Mouse (Mus musculus) R1 (cell line): Measurements from ENCODE around the gene Ppara.

ENCODE experiments used
- DNase-seq: peaks from one replicate; pipeline ENCODE4 v3.0.0-alpha.2; 2018; ENCODE audit warnings: low read depth, low spot score

The Ppara gene

DNA sequence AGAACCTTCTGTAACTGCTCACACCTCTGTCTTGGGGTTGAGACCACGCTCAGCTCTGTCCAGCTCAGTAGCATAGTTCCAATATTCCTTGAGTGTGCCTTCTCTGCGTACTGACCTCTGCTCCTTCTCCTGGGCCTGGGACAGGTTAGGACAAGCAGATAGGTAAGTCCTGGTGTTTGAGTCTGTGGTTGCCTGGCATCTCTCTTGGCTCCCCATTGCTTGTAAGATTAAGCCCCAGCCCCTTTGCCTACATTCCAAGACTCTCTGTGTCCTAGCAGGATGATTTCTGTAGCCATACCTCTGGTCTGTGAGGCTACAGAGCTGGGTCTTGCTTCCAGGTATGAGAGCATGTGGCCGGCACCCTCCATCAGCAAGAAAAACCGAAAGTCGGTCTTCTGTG lies 6.6 kb upstream of the Ppara start:
- DNase-seq, result no peak

- no peak for DNase-seq
Measured at GRCm38 (mm10) chr15:85729256-85729655, 5.5 kb upstream of the Ppara start.

- no peak for DNase-seq
Measured at GRCm38 (mm10) chr15:85730027-85730426, 4.8 kb upstream of the Ppara start.

DNA sequence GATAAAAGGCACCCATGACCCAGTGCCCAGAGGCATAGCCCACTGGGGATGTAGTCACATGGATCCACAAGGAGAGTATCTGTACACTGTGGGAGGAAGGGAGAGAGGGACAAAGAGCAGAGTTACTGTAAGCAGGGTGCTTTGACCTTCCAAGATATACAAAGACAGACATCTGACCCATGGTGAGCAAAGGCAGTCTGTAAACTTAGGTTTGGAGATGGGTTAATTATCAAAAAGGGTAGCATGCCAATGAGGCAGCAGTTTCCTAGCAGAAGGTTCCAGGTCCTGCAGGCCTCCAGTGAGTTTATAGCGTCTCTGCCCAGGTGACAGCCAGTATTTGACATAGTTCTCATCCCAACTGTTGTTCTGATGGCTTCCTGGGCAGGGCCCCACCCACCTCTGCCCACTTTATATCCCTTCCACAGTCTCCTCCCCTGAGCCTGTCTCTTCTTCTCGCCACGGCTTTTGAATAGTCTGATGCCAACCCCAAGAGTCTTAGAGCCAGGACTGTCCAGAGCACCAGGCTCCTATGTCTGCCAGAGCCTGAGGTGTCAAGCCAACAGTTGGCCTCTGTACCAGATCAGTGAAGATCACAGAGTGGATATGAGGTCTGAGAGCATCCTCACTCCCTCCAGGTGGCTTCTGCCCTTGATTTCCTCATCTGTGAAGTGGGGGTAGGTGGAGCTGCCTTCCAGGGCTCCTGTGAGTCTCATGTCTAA lies 2.7 kb upstream of the Ppara start:
- DNase-seq, result no peak

DNA sequence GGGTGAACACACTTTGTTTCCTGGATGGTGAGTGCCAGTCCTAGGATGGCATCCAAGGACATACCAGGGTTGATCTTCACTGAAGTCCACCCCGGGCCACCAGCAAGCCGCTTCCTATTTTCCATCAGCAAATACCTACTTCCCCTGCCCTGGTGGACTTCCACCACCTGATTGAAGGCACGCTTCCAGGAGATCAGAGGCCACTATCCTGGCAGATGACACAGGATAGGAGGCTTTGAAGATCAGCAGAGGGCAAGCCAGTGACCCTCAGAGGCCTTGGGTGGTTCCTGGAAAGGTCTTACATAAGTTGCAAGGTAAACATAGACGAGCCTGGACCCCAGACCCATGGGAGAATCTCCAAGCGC lies 2.2 kb upstream of the Ppara start:
- no peak for DNase-seq

GRCm38 (mm10) chr15:85733686-85734085 lies 1.1 kb upstream of the Ppara start:
- no peak for DNase-seq

- no peak for DNase-seq
Measured at GRCm38 (mm10) chr15:85734148-85734547, 635 bp upstream of the Ppara start.

DNA sequence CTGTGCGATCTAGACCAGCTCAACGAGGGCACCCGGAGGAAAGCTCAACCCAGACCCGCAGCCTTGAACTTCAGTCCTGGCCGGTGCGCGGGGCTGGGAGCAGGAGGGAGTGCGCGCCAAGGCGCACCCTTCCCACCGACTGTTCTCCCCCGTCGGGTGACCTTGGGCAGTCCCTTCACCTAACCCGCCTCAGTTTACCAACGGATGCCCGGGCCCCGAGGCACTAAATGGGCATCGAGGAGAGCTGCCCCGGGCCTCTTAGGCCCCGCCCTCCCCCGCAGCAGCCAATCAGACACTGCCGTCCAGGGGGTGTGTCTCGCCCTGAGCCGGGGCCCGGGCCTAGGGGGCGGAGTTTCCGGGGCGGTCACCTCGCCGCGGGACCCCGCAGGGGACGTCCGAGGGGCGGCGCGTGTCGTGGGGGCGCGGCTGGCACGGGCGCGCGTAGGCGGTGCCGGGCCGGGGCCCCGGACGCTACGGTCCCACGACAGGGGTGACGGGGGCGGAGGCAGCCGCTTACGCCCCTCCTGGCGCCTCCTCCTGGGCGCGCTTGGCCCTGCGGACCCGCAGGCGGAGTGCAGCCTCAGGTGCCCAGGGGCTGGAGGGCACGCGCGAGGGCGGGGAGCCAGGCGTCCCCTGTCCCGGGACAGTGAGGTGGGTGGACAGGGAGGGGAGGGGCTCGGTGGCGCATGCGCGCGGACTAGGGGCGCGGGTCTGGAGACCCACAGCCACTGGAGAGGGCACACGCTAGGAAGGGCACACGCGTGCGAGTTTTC lies 466 bp downstream of the Ppara start:
- DNase-seq, result peak; percentile 85

- no peak for DNase-seq
Measured at GRCm38 (mm10) chr15:85735836-85736190, 1.0 kb downstream of the Ppara start.

DNA sequence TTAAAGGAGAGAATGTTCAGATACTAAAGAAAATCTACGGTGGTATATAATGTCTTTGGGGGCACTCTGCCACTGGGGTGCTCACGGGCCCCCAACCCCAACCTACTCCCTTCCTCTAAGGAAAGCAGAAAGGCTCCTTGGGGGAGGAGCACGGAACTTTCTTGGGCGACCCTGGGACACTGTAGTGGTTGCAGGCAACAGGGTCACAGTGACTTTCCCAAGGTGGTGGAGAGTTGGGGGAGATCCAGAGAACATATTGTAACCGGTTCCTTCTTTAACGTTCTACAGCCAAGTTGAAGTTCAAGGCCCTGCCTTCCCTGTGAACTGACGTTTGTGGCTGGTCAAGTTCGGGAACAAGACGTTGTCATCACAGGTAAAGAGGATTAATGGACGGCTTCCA lies 1.7 kb downstream of the Ppara start:
- no peak for DNase-seq

GRCm38 (mm10) chr15:85738416-85738815 lies 3.6 kb downstream of the Ppara start:
- DNase-seq, result no peak

DNA sequence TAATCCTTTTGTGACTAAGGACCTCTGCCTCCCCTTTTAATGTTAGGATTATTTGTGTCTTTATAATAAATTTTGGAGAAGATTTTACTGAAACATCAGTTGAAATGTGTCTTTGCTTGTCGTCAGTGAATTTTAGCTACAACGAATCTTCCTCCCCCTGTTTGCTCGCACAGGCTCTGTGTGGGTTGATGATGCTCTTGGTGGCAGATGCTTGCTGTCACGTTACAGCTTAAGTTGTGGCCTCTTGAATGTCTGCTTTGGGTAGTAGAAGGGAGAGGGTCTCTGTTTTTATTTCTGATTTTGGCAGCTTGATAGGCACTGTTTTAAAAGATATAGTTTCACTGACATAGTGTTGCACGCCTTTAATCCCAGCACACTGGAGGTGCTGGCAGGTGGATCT lies 4.2 kb downstream of the Ppara start:
- DNase-seq, result no peak

- DNase-seq, result no peak
Measured at GRCm38 (mm10) chr15:85742608-85743007, 7.8 kb downstream of the Ppara start.

DNA sequence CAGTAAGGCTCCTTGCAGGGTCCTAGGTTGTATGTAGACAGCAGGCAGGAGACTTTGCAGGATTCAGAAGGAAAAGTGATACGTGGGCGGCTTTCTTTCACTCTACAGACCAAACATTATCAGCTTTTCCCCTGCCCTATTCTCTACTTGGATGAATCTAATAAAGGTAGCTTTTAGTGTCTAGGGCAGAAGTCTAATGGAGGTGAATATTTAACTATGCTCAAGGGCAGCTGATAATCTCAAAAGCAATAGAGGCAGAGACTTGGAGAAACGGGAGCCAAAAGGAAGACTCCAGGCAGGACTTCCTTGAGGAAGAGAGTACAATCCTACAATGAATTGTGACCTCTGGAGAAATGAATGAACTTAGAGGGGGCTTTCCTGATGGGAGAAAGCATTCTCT lies 9.2 kb downstream of the Ppara start:
- no peak for DNase-seq

DNA sequence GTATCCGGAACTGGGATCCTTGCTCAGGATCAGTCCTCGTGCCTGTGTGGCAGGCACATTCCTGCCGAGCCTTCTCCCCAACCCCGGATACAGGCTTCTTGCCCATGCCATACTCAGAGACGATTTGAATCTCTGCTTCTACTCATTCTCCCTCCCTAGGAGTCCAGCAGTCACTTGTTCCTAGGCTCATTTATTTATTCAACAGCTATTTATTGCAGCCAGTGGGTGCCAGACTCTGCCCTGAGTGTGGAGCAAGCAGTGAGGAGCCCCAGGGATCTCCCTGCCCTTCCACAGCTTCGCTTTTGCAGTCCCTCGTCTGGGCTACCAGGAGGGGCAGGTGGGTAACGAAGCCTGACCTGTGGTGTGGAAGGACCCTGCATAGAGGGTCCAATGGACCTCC lies 11.4 kb downstream of the Ppara start:
- DNase-seq, result no peak

GRCm38 (mm10) chr15:85746671-85747070 lies 11.9 kb downstream of the Ppara start:
- no peak for DNase-seq

- DNase-seq, result no peak
Measured at GRCm38 (mm10) chr15:85747951-85748350, 13.2 kb downstream of the Ppara start.

DNA sequence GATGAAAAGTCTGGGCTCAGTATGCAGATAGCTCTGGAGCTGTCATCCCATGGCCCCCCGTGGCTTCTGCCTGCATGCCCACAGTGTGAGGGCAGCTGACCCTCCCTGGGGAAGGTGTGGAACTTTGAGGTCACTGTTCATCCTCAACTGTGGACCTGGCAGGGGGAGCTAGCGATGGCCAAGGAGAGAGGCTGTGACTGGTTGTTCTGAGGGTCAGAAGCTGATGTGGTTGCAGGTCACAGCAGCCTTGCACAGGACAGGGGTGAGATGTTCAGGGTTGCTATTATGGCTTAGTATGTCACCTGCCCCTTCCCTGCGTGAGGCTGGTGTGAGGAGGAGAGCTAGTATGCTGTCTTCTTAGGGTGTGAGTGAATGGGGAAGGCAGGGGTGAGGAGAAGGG lies 13.7 kb downstream of the Ppara start:
- DNase-seq, result no peak

DNA sequence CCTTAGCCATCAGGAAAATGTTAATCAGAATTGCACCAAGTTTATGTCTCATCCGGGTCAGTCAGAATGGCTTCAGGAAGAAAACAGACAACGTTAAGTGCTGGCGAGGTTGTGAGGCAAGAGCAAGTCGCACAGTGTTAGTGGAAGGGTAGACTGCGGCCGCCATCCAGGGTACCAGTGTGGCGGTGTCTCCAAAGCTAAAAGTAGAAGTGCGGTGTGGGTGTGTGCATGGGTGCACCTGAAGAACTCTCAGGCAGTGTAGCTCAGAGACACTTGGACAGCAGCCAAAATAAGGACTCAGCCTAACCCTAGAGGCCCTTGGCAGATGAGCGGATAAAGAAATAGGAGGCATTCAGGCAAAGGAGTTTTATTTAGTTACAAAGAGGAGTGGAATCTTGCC lies 14.4 kb downstream of the Ppara start:
- no peak for DNase-seq

GRCm38 (mm10) chr15:85750115-85750514 lies 15.3 kb downstream of the Ppara start:
- DNase-seq, result no peak

DNA sequence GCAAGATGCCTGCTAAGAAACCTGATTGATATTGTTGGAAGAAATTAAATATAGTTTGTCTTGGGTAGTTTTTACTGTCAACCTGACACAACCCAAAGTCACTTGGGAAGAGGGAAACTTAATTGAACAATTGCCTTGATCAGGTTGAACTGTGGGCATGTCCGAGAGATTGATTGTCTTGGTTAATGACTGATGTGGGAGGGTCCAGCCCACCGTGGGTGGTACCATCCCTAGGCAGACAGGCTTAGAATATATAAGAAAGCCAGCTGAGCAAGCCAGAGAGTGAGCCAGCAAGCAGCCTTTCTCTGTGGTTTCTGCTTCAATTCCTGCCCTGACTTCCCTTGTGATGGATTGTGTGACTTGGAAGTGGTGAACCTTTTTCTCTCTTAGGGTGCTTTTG lies 17.9 kb downstream of the Ppara start:
- no peak for DNase-seq

- DNase-seq, result no peak
Measured at GRCm38 (mm10) chr15:85754033-85754650, 19.4 kb downstream of the Ppara start.

GRCm38 (mm10) chr15:85755214-85755613 lies 20.4 kb downstream of the Ppara start:
- no peak for DNase-seq
